Mouse (Mus musculus): Measurements from ENCODE around the gene Ralgapa2.

GRCm38 (mm10) chr2:146228435-146228834 lies 283.7 kb downstream of the Ralgapa2 start:
- TF ChIP-seq POLR2A (IDR thresholded peaks at IDR 0.05; ENCODE audit: borderline replicate concordance, extremely low read depth, low read depth, low read length) (no peak), CTCF (IDR thresholded peaks at IDR 0.05; ENCODE audit: insufficient read depth, low read length) (no peak)
